Mouse (Mus musculus) liver, postnatal 0 days (tissue): ENCODE measurements at regions not wholly inside any gene's neighbourhood (a gene's known extent, or its start where the extent isn't known, plus 50 kb on each side); places are given as distances from the start of the nearest gene placed in this dataset.

Experiments
- CTCF ChIP-seq: sonication (generic); IDR thresholded peaks from 2 replicates; pipeline ENCODE4 v1.5.1; 2016; ENCODE audit warnings: antibody characterized with exemption, low read depth
- EP300 ChIP-seq: IDR thresholded peaks from 2 replicates; pipeline ENCODE4 v1.6.1; 2016; ENCODE audit warnings: antibody characterized with exemption, low read depth, mild to moderate bottlenecking

DNA sequence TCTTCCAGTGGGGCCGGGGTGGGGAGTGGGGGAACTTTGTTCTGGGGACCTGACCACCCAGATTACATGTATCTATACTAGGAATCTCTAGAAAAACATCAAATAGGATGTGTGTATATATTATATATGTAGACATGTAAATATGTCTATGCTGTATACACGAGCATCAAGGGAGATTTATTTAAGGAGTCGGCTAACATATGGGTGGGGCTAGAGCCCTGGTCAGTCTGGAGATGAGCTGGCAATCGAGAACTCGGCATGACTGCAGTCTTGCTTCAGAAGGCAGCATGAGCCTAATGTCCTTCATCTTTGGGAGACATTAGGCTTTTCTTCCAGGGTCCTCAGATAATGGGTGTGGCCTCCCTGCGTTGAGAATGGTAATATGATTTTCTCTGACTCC, 97.0 kb downstream of the Rap2a start:
- TF ChIP-seq CTCF = no peak
- TF ChIP-seq EP300 = no peak
